In genomic region chr6:77253480-77253879, GRCm38 (mm10) we compare ENCODE assay signal across 23 mouse cellular contexts. TPM values are rescaled to one million over a fixed set of nuclear protein-coding genes. Genes with fewer than 3 reads are reported as not detected.
"Had no signal": no experiment of that assay in that cellular context is flagged by ENCODE, and none has a peak within 500 bp of the region (broad histone marks: within the 10 kb centered on the region; RNA-seq: fewer than 3 reads in every experiment).

No protein-coding gene starts in this region.

- H3K4me1 ChIP-seq: liver, embryonic 13.5 days; midbrain, embryonic 12.5 days; stomach, embryonic 15.5 days had no signal

- H3K36me3 ChIP-seq: kidney, embryonic 15.5 days; liver, embryonic 13.5 days; midbrain, embryonic 12.5 days; midbrain, embryonic 15.5 days; neural tube, embryonic 13.5 days; stomach, embryonic 15.5 days had no signal

- H3K4me3 ChIP-seq: kidney, embryonic 15.5 days; left cerebral cortex, adult 2 months; liver, embryonic 13.5 days; midbrain, embryonic 12.5 days; midbrain, embryonic 15.5 days; myocyte; neural tube, embryonic 13.5 days; stomach, embryonic 15.5 days had no signal

- DNase-seq: kidney, adult 2 months; kidney, postnatal 10 days; kidney, postnatal 36 days; liver, embryonic 13.5 days; lung, adult 2 months; lung, postnatal 14 days; lung, postnatal 4 days; right cerebral cortex, postnatal 14 days; spleen, adult 18-20 months; thymus, postnatal 25 days had no signal

- H3K27ac ChIP-seq: kidney, embryonic 15.5 days; left cerebral cortex, adult 2 months; liver, embryonic 13.5 days; midbrain, embryonic 12.5 days; midbrain, embryonic 15.5 days; neural tube, embryonic 13.5 days; stomach, embryonic 15.5 days had no signal

- H3K9ac ChIP-seq: kidney, embryonic 15.5 days; liver, embryonic 13.5 days; midbrain, embryonic 12.5 days; midbrain, embryonic 15.5 days; neural tube, embryonic 13.5 days; stomach, embryonic 15.5 days had no signal

- H3K27me3 ChIP-seq: liver, embryonic 13.5 days; midbrain, embryonic 12.5 days; midbrain, embryonic 15.5 days; neural tube, embryonic 13.5 days had no signal

RNA-seq across cellular contexts. Expression of gene Lrrtm1, which starts 11.0 kb away (rescaled TPM):
- total RNA-seq: liver, adult 2 months; megakaryocyte progenitor cell, adult 5-6 weeks; megakaryocyte-erythroid progenitor cell, adult 5-6 weeks; monocyte, adult 5-6 weeks; neutrophil, adult 5-6 weeks had no signal
- polyA plus RNA-seq: liver, adult 2 months; liver, embryonic 16.5 days; myocyte had no signal
